Mouse (Mus musculus): ENCODE results near the gene Tldc2.

The Tldc2 gene

GRCm38 (mm10) chr2:157063241-157063700 lies 23.6 kb upstream of the Tldc2 start:
- DNase-seq: peak; percentile 46

- peak; percentile 39 for DNase-seq
Observed at GRCm38 (mm10) chr2:157064136-157064535, 22.7 kb upstream of the Tldc2 start.

GRCm38 (mm10) chr2:157064978-157065878 lies 21.6 kb upstream of the Tldc2 start:
- DNase-seq: no peak

GRCm38 (mm10) chr2:157065879-157066226 lies 21.0 kb upstream of the Tldc2 start:
- DNase-seq: no peak

- DNase-seq: no peak
Observed at GRCm38 (mm10) chr2:157066731-157067430, 20.0 kb upstream of the Tldc2 start.

- DNase-seq: peak; percentile 65
Observed at GRCm38 (mm10) chr2:157068701-157069354, 18.0 kb upstream of the Tldc2 start.

- peak; percentile 92 for DNase-seq
Observed at GRCm38 (mm10) chr2:157069355-157069735, 17.5 kb upstream of the Tldc2 start.

GRCm38 (mm10) chr2:157069755-157070315 lies 17.0 kb upstream of the Tldc2 start:
- no peak for DNase-seq

- DNase-seq: peak; percentile 60
Observed at GRCm38 (mm10) chr2:157070365-157070764, 16.5 kb upstream of the Tldc2 start.

- DNase-seq: peak; percentile 72
Observed at GRCm38 (mm10) chr2:157071556-157071955, 15.3 kb upstream of the Tldc2 start.

GRCm38 (mm10) chr2:157072316-157072990 lies 14.4 kb upstream of the Tldc2 start:
- peak; percentile 32 for DNase-seq

- peak; percentile 42 for DNase-seq
Observed at GRCm38 (mm10) chr2:157073378-157074052, 13.3 kb upstream of the Tldc2 start.

GRCm38 (mm10) chr2:157074186-157074724 lies 12.6 kb upstream of the Tldc2 start:
- peak; percentile 92 for DNase-seq

GRCm38 (mm10) chr2:157074772-157075171 lies 12.1 kb upstream of the Tldc2 start:
- DNase-seq: no peak

- DNase-seq: no peak
Observed at GRCm38 (mm10) chr2:157075226-157075625, 11.6 kb upstream of the Tldc2 start.

- peak; percentile 80 for DNase-seq
Observed at GRCm38 (mm10) chr2:157075685-157076084, 11.2 kb upstream of the Tldc2 start.

GRCm38 (mm10) chr2:157076585-157076984 lies 10.3 kb upstream of the Tldc2 start:
- peak; percentile 39 for DNase-seq

GRCm38 (mm10) chr2:157077160-157077559 lies 9.7 kb upstream of the Tldc2 start:
- peak; percentile 77 for DNase-seq

GRCm38 (mm10) chr2:157077641-157078058 lies 9.2 kb upstream of the Tldc2 start:
- DNase-seq: peak; percentile 70

GRCm38 (mm10) chr2:157078059-157078792 lies 8.6 kb upstream of the Tldc2 start:
- peak; percentile 59 for DNase-seq

Data from cerebellum, adult 8-10 months (tissue).